Mouse (Mus musculus): ENCODE measurements around the gene Elmo3. TPM values are rescaled to one million over a fixed set of nuclear protein-coding genes. Genes with fewer than 3 reads are reported as not detected.

The Elmo3 gene
- total and polyA plus RNA-seq, 3 experiments = 5.3 to 15.4 (median 6.5) TPM

GRCm38 (mm10) chr8:105326968-105327367 is 21.6 kb downstream of the Elmo3 start:
- no peak for DNase-seq

GRCm38 (mm10) chr8:105330325-105330724 is 24.9 kb downstream of the Elmo3 start:
- no peak for DNase-seq

- DNase-seq = no peak
Observed at GRCm38 (mm10) chr8:105331469-105331868, 26.1 kb downstream of the Elmo3 start.

GRCm38 (mm10) chr8:105331931-105332330 is 26.5 kb downstream of the Elmo3 start:
- no peak for DNase-seq

GRCm38 (mm10) chr8:105332523-105332922 is 27.1 kb downstream of the Elmo3 start:
- no peak for DNase-seq

- DNase-seq = no peak
Observed at GRCm38 (mm10) chr8:105336373-105337130, 31.2 kb downstream of the Elmo3 start.

- DNase-seq = no peak
Observed at GRCm38 (mm10) chr8:105338992-105339391, 33.6 kb downstream of the Elmo3 start.

- DNase-seq = peak; percentile 44
Observed at GRCm38 (mm10) chr8:105339886-105340635, 34.7 kb downstream of the Elmo3 start.

- no peak for DNase-seq
Observed at GRCm38 (mm10) chr8:105341399-105341798, 36.0 kb downstream of the Elmo3 start.

GRCm38 (mm10) chr8:105342768-105343167 is 37.4 kb downstream of the Elmo3 start:
- no peak for DNase-seq

- no peak for DNase-seq
Observed at GRCm38 (mm10) chr8:105343791-105344574, 38.6 kb downstream of the Elmo3 start.

GRCm38 (mm10) chr8:105345061-105345975 is 39.9 kb downstream of the Elmo3 start:
- peak; percentile 78 for DNase-seq

- peak; percentile 70 for DNase-seq
Observed at GRCm38 (mm10) chr8:105346611-105347427, 41.4 kb downstream of the Elmo3 start.

- DNase-seq = peak; percentile 98
Observed at GRCm38 (mm10) chr8:105347428-105348221, 42.2 kb downstream of the Elmo3 start, which contains the start of gene Fhod1. Fhod1 (minus strand) TSS chr8:105347953.

GRCm38 (mm10) chr8:105348450-105349095 is 43.2 kb downstream of the Elmo3 start, which contains the start of gene Slc9a5:
Slc9a5 (plus strand) TSS chr8:105348843.
- peak; percentile 66 for DNase-seq

- DNase-seq = peak; percentile 45
Observed at GRCm38 (mm10) chr8:105349096-105349771, 43.8 kb downstream of the Elmo3 start.

GRCm38 (mm10) chr8:105350186-105350585 is 44.8 kb downstream of the Elmo3 start:
- DNase-seq = no peak

GRCm38 (mm10) chr8:105353583-105354135 is 48.3 kb downstream of the Elmo3 start:
- DNase-seq = no peak

Data from adrenal gland, adult 2 months (tissue).